Mouse (Mus musculus): ENCODE measurements around the gene Olfr1313.
"Not testable (repeated sequence)": the region's sequence is repeated elsewhere in the genome, so short reads cannot be mapped to it uniquely, and the experiment has no call there.

Gene Olfr1313

DNA sequence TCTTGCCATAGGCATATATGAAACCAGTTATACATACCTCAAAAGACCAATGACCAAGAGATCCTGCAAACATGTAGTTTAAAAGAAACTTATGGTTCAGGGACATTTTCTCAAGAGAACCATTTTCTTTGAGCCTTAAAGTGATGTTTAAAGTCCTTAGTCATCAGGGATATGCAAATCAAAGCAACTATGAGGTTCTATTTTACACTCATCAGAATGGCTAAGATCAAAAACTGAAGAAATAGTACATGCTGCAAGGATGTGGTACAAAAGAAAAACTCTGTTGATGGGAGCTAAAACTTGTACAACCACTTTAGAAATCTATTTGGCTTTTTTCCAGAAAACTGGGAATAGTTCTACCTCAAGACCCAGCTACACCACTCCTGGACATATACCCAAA, at the start of gene Olfr1313:
TSS of gene Olfr1313 (minus strand) at position 101 of the 400 bp plus-strand sequence.
- DNase-seq (ENCODE audit: low spot score in 2 of 2), result no peak

DNA sequence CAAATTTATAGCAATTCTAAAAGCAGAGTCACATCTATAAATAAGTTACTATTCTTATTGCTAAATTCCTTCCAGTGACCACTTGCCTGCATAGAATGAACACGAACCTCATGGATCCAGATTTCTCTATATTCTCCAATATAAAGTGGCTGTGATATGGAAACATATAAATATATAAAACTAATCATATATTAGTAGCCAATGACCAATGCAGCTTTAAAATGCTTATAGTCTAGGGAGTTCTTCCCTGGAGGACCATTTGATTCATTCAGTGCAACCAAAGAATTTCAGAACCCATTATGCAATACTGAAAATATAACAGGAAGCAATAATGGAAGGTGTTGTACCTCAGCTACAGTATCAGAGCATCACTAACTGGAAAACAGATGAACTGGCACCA, 37.7 kb upstream of the Olfr1313 start, which contains the start of gene Olfr1315-ps1:
TSS of gene Olfr1315-ps1 (minus strand) at position 101 of the 400 bp plus-strand sequence.
- DNase-seq (ENCODE audit: low spot score in 2 of 2), result no peak

- no peak for DNase-seq (ENCODE audit: low spot score in 2 of 2)
These were observed 19.0 kb upstream of the Olfr1313 start, which contains the start of gene Olfr1314 for GRCm38 (mm10) chr2:112096681-112097080. Gene Olfr1314, minus strand, starts transcription at chr2:112096781.

GRCm38 (mm10) chr2:112050138-112050537, 27.5 kb downstream of the Olfr1313 start, which contains the start of gene Olfr1312:
Gene Olfr1312, minus strand, starts transcription at chr2:112050238.
- no peak for DNase-seq (ENCODE audit: low spot score in 2 of 2)

- DNase-seq (ENCODE audit: low spot score in 2 of 2), result not testable (repeated sequence)
These were observed 50.7 kb downstream of the Olfr1313 start for GRCm38 (mm10) chr2:112026971-112027370.

GRCm38 (mm10) chr2:112024312-112024711, 53.3 kb downstream of the Olfr1313 start, which contains the start of gene Olfr1311:
Gene Olfr1311, minus strand, starts transcription at chr2:112024412.
- DNase-seq (ENCODE audit: low spot score in 2 of 2), result no peak
